Mouse (Mus musculus): ENCODE measurements around the gene Serpini1.

The Serpini1 gene

GRCm38 (mm10) chr3:75557292-75557691 lies at the start of gene Serpini1:
Serpini1 (plus strand) TSS chr3:75557547.
- DNase-seq (ENCODE audit: low read depth, low spot score) = peak; percentile 95

- DNase-seq (ENCODE audit: low read depth, low spot score) = peak; percentile 47
These were observed 39.6 kb upstream of the Serpini1 start for GRCm38 (mm10) chr3:75517631-75518250.

- DNase-seq (ENCODE audit: low read depth, low spot score) = no peak
These were observed 36.0 kb upstream of the Serpini1 start for GRCm38 (mm10) chr3:75521314-75521713.

GRCm38 (mm10) chr3:75522527-75522926 lies 34.8 kb upstream of the Serpini1 start:
- no peak for DNase-seq (ENCODE audit: low read depth, low spot score)

GRCm38 (mm10) chr3:75531074-75531473 lies 26.3 kb upstream of the Serpini1 start:
- DNase-seq (ENCODE audit: low read depth, low spot score) = no peak

- DNase-seq (ENCODE audit: low read depth, low spot score) = no peak
These were observed 23.1 kb upstream of the Serpini1 start for GRCm38 (mm10) chr3:75534045-75534834.

- DNase-seq (ENCODE audit: low read depth, low spot score) = no peak
These were observed 16.1 kb upstream of the Serpini1 start for GRCm38 (mm10) chr3:75541259-75541658.

GRCm38 (mm10) chr3:75542852-75543251 lies 14.5 kb upstream of the Serpini1 start:
- DNase-seq (ENCODE audit: low read depth, low spot score) = no peak

- DNase-seq (ENCODE audit: low read depth, low spot score) = no peak
These were observed 13.1 kb upstream of the Serpini1 start for GRCm38 (mm10) chr3:75544287-75544686.

- no peak for DNase-seq (ENCODE audit: low read depth, low spot score)
These were observed 6.1 kb upstream of the Serpini1 start for GRCm38 (mm10) chr3:75551248-75551647.

- DNase-seq (ENCODE audit: low read depth, low spot score) = peak; percentile 68
These were observed 1.1 kb upstream of the Serpini1 start for GRCm38 (mm10) chr3:75556121-75556694.

GRCm38 (mm10) chr3:75556695-75557291 lies 554 bp upstream of the Serpini1 start, which contains the start of gene Pdcd10:
Pdcd10 (minus strand) TSS chr3:75556856.
- peak; percentile 100 for DNase-seq (ENCODE audit: low read depth, low spot score)

- no peak for DNase-seq (ENCODE audit: low read depth, low spot score)
These were observed 16.7 kb downstream of the Serpini1 start for GRCm38 (mm10) chr3:75574074-75574473.

- DNase-seq (ENCODE audit: low read depth, low spot score) = no peak
These were observed 18.2 kb downstream of the Serpini1 start for GRCm38 (mm10) chr3:75575582-75575981.

GRCm38 (mm10) chr3:75579352-75579751 lies 22.0 kb downstream of the Serpini1 start:
- peak; percentile 78 for DNase-seq (ENCODE audit: low read depth, low spot score)

GRCm38 (mm10) chr3:75583293-75583692 lies 25.9 kb downstream of the Serpini1 start:
- no peak for DNase-seq (ENCODE audit: low read depth, low spot score)

- DNase-seq (ENCODE audit: low read depth, low spot score) = no peak
These were observed 27.6 kb downstream of the Serpini1 start for GRCm38 (mm10) chr3:75584898-75585297.

GRCm38 (mm10) chr3:75611019-75611418 lies 53.7 kb downstream of the Serpini1 start:
- no peak for DNase-seq (ENCODE audit: low read depth, low spot score)

GRCm38 (mm10) chr3:75624627-75625026 lies 67.3 kb downstream of the Serpini1 start:
- no peak for DNase-seq (ENCODE audit: low read depth, low spot score)

- no peak for DNase-seq (ENCODE audit: low read depth, low spot score)
These were observed 73.8 kb downstream of the Serpini1 start for GRCm38 (mm10) chr3:75630988-75631615.

- DNase-seq (ENCODE audit: low read depth, low spot score) = no peak
These were observed 75.9 kb downstream of the Serpini1 start for GRCm38 (mm10) chr3:75633221-75633620.

GRCm38 (mm10) chr3:75633635-75634034 lies 76.3 kb downstream of the Serpini1 start:
- peak; percentile 18 for DNase-seq (ENCODE audit: low read depth, low spot score)
